Mouse (Mus musculus): Measurements from ENCODE around the gene Kmt5c. TPM values are rescaled to one million over a fixed set of nuclear protein-coding genes. Genes with fewer than 3 reads are reported as not detected.

Gene Kmt5c
- 27.9 and 32.2 TPM in 2 replicates for polyA plus RNA-seq (2015; fragmentation: Nextera tagmentation; extraction: Ambion mirVana)

GRCm38 (mm10) chr7:4739544-4740275 is at the start of gene Kmt5c:
Kmt5c (plus strand) TSS chr7:4740115.

GRCm38 (mm10) chr7:4690387-4690786 is 49.5 kb upstream of the Kmt5c start, which contains the start of gene Brsk1:
Brsk1 (plus strand) TSS chr7:4690604.

GRCm38 (mm10) chr7:4725169-4725568 is 14.7 kb upstream of the Kmt5c start, which contains the start of gene Tmem150b:
Tmem150b (minus strand) TSS chr7:4725249.

GRCm38 (mm10) chr7:4752821-4753570 is 13.1 kb downstream of the Kmt5c start, which contains the start of gene Cox6b2:
Cox6b2 (minus strand) TSS chr7:4753094.

GRCm38 (mm10) chr7:4771202-4771601 is 31.3 kb downstream of the Kmt5c start, which contains the start of gene Fam71e2:
Fam71e2 (minus strand) TSS chr7:4771302.

GRCm38 (mm10) chr7:4782759-4783158 is 42.8 kb downstream of the Kmt5c start, which contains the start of the genes Il11 and Tmem190:
Il11 (minus strand) TSS chr7:4782859.
Tmem190 (plus strand) TSS chr7:4782937.

GRCm38 (mm10) chr7:4789436-4789935 is 49.6 kb downstream of the Kmt5c start, which contains the start of gene Tmem238:
Tmem238 (minus strand) TSS chr7:4789656.

GRCm38 (mm10) chr7:4792278-4793212 is 52.6 kb downstream of the Kmt5c start, which contains the start of gene Rpl28:
Rpl28 (plus strand) TSS chr7:4792874.

Other genes with a start within 250 kb of the Kmt5c start
- 45.1 and 47.7 TPM in 2 replicates for gene Ppp1r12c, start 238.4 kb upstream of the Kmt5c start, polyA plus RNA-seq (2015; fragmentation: Nextera tagmentation; extraction: Ambion mirVana)
- gene Tnnt1, start 223.7 kb upstream of the Kmt5c start, polyA plus RNA-seq (2015; fragmentation: Nextera tagmentation; extraction: Ambion mirVana) = 1.9 and 3.6 TPM in 2 replicates
- 2.0 and 2.4 TPM in 2 replicates for gene Tnni3, start 215.9 kb upstream of the Kmt5c start, polyA plus RNA-seq (2015; fragmentation: Nextera tagmentation; extraction: Ambion mirVana)
- gene Dnaaf3, start 207.7 kb upstream of the Kmt5c start, polyA plus RNA-seq (2015; fragmentation: Nextera tagmentation; extraction: Ambion mirVana) = 1.5 and 2.1 TPM in 2 replicates
- 82.1 and 85.1 TPM in 2 replicates for gene Syt5, start 192.6 kb upstream of the Kmt5c start, polyA plus RNA-seq (2015; fragmentation: Nextera tagmentation; extraction: Ambion mirVana)
- gene Ptprh, start 136.1 kb upstream of the Kmt5c start, polyA plus RNA-seq (2015; fragmentation: Nextera tagmentation; extraction: Ambion mirVana) = 0.45 and 0.60 TPM in 2 replicates
- gene Tmem86b, start 108.7 kb upstream of the Kmt5c start, polyA plus RNA-seq (2015; fragmentation: Nextera tagmentation; extraction: Ambion mirVana) = 0.75 and 1.0 TPM in 2 replicates
- gene Ppp6r1, start 81.1 kb upstream of the Kmt5c start, polyA plus RNA-seq (2015; fragmentation: Nextera tagmentation; extraction: Ambion mirVana) = 11.9 and 12.9 TPM in 2 replicates
- gene Hspbp1, start 55.0 kb upstream of the Kmt5c start, polyA plus RNA-seq (2015; fragmentation: Nextera tagmentation; extraction: Ambion mirVana) = 159 and 162 TPM in 2 replicates
- 9.4 and 9.6 TPM in 2 replicates for gene Brsk1, start 49.5 kb upstream of the Kmt5c start, polyA plus RNA-seq (2015; fragmentation: Nextera tagmentation; extraction: Ambion mirVana)
- 0.13 TPM in 1 of 2 replicates, not detected in the other for gene Tmem150b, start 14.9 kb upstream of the Kmt5c start, polyA plus RNA-seq (2015; fragmentation: Nextera tagmentation; extraction: Ambion mirVana)
- 64.8 and 72.7 TPM in 2 replicates for gene Cox6b2, start 13.0 kb downstream of the Kmt5c start, polyA plus RNA-seq (2015; fragmentation: Nextera tagmentation; extraction: Ambion mirVana)
- not detected in 2 replicates for gene Fam71e2, start 31.2 kb downstream of the Kmt5c start, polyA plus RNA-seq (2015; fragmentation: Nextera tagmentation; extraction: Ambion mirVana)
- gene Il11, start 42.7 kb downstream of the Kmt5c start, polyA plus RNA-seq (2015; fragmentation: Nextera tagmentation; extraction: Ambion mirVana) = 1.3 and 1.4 TPM in 2 replicates
- not detected in 2 replicates for gene Tmem190, start 42.8 kb downstream of the Kmt5c start, polyA plus RNA-seq (2015; fragmentation: Nextera tagmentation; extraction: Ambion mirVana)
- 15.1 and 19.9 TPM in 2 replicates for gene Tmem238, start 49.5 kb downstream of the Kmt5c start, polyA plus RNA-seq (2015; fragmentation: Nextera tagmentation; extraction: Ambion mirVana)
- 306 and 332 TPM in 2 replicates for gene Rpl28, start 52.8 kb downstream of the Kmt5c start, polyA plus RNA-seq (2015; fragmentation: Nextera tagmentation; extraction: Ambion mirVana)
- 236 and 237 TPM in 2 replicates for gene Ube2s, start 72.5 kb downstream of the Kmt5c start, polyA plus RNA-seq (2015; fragmentation: Nextera tagmentation; extraction: Ambion mirVana)
- 8.2 and 11.1 TPM in 2 replicates for gene Shisa7, start 104.6 kb downstream of the Kmt5c start, polyA plus RNA-seq (2015; fragmentation: Nextera tagmentation; extraction: Ambion mirVana)
- 3.1 and 4.0 TPM in 2 replicates for gene Isoc2b, start 130.1 kb downstream of the Kmt5c start, polyA plus RNA-seq (2015; fragmentation: Nextera tagmentation; extraction: Ambion mirVana)
- gene Isoc2a, start 137.0 kb downstream of the Kmt5c start, polyA plus RNA-seq (2015; fragmentation: Nextera tagmentation; extraction: Ambion mirVana) = 0.85 and 0.86 TPM in 2 replicates
- 0.42 TPM in 1 of 2 replicates, not detected in the other for gene Gm36210, start 166.4 kb downstream of the Kmt5c start, polyA plus RNA-seq (2015; fragmentation: Nextera tagmentation; extraction: Ambion mirVana)
- 3.0 and 4.2 TPM in 2 replicates for gene Zfp628, start 175.1 kb downstream of the Kmt5c start, polyA plus RNA-seq (2015; fragmentation: Nextera tagmentation; extraction: Ambion mirVana)
- gene Nat14, start 181.9 kb downstream of the Kmt5c start, polyA plus RNA-seq (2015; fragmentation: Nextera tagmentation; extraction: Ambion mirVana) = 35.0 and 39.1 TPM in 2 replicates
- 0.88 and 1.3 TPM in 2 replicates for gene Ssc5d, start 185.7 kb downstream of the Kmt5c start, polyA plus RNA-seq (2015; fragmentation: Nextera tagmentation; extraction: Ambion mirVana)
- gene Sbk2, start 224.3 kb downstream of the Kmt5c start, polyA plus RNA-seq (2015; fragmentation: Nextera tagmentation; extraction: Ambion mirVana) = not detected in 2 replicates
- gene Sbk3, start 231.1 kb downstream of the Kmt5c start, polyA plus RNA-seq (2015; fragmentation: Nextera tagmentation; extraction: Ambion mirVana) = 0.12 and 0.25 TPM in 2 replicates